In the genomic region with DNA sequence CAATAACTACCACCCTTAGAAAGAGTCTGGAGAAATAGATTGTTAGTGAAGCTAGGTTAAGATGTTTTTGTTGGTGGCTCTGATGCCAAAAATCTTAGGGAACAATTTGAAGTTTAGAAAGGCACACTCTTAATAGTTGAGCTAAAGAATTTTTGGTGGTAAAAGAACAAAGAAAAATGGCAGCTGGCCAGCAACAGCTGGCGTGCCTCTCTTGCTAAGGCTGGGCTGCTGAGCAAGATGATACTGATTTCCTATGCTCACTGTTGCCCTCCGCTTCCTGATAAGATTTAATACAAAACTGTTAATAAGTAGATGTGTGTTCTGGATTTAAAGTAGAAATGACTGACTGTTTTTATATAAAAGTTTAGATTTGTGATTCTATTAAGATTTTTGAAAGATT, we compare ENCODE assay signal across 17 mouse cellular contexts. TPM values are rescaled to one million over a fixed set of nuclear protein-coding genes. Genes with fewer than 3 reads are reported as not detected.
"Had no signal": no experiment of that assay in that cellular context is flagged by ENCODE, and none has a peak within 500 bp of the region (broad histone marks: within the 10 kb centered on the region; RNA-seq: fewer than 3 reads in every experiment).

No protein-coding gene starts in this region.

- H3K27me3 ChIP-seq: kidney, embryonic 15.5 days; limb, embryonic 13.5 days; liver, embryonic 15.5 days; megakaryocyte, embryonic 14.5 days; midbrain, embryonic 15.5 days; neural tube, embryonic 12.5 days had no signal

- H3K4me1 ChIP-seq: kidney, embryonic 15.5 days; limb, embryonic 13.5 days; liver, embryonic 15.5 days; midbrain, embryonic 15.5 days; neural tube, embryonic 12.5 days had no signal

- H3K4me3 ChIP-seq: kidney, embryonic 15.5 days; limb, embryonic 13.5 days; liver, embryonic 15.5 days; megakaryocyte, embryonic 14.5 days; midbrain, embryonic 15.5 days; neural tube, embryonic 12.5 days had no signal

- H3K4me2 ChIP-seq: kidney, embryonic 15.5 days; limb, embryonic 13.5 days; liver, embryonic 11.5 days; liver, embryonic 15.5 days; midbrain, embryonic 11.5 days; midbrain, embryonic 15.5 days; neural tube, embryonic 12.5 days had no signal

- H3K27ac ChIP-seq: limb, embryonic 13.5 days; liver, embryonic 15.5 days; macrophage; midbrain, embryonic 15.5 days; neural tube, embryonic 12.5 days had no signal

- DNase-seq: right cerebral cortex, postnatal 4 days; spleen, adult 18-20 months; thymus, adult 18-20 months; thymus, postnatal 14 days had no signal

- H3K9ac ChIP-seq: kidney, embryonic 15.5 days; limb, embryonic 13.5 days; liver, embryonic 15.5 days; midbrain, embryonic 15.5 days; neural tube, embryonic 12.5 days had no signal

- ATAC-seq: hindbrain, embryonic 16.5 days; inflammation-experienced regulatory T-cells, adult 6 months; intestine, postnatal 0 days; midbrain, embryonic 15.5 days had no signal

- H3K9me3 ChIP-seq: kidney, embryonic 15.5 days; limb, embryonic 13.5 days; liver, embryonic 15.5 days; megakaryocyte, embryonic 14.5 days; midbrain, embryonic 15.5 days; neural tube, embryonic 12.5 days had no signal

RNA-seq across cellular contexts. Expression of gene Adprhl1, which starts 13.6 kb away (rescaled TPM):
- polyA plus RNA-seq: inflammation-experienced regulatory T-cells, adult 6 months; intestine, postnatal 0 days; midbrain, embryonic 11.5 days; midbrain, embryonic 15.5 days; stomach, embryonic 14.5 days had no signal
